Mouse (Mus musculus): ENCODE data around the gene Dmrtc2. TPM values are rescaled to one million over a fixed set of nuclear protein-coding genes. Genes with fewer than 3 reads are reported as not detected.

The Dmrtc2 gene
- polyA plus RNA-seq, 1 experiment from 2014 or later, result not detected

Other genes starting within 250 kb of the Dmrtc2 start
- gene Lypd3, start 233.5 kb upstream of the Dmrtc2 start, polyA plus RNA-seq (2015; fragmentation: Nextera tagmentation; extraction: Ambion mirVana), result 0.05 TPM in 1 of 2 replicates, not detected in the other
- not detected in 2 replicates for gene Tex101, start 193.4 kb upstream of the Dmrtc2 start, polyA plus RNA-seq (2015; fragmentation: Nextera tagmentation; extraction: Ambion mirVana)
- not detected in 2 replicates for gene BC049730, start 160.8 kb upstream of the Dmrtc2 start, polyA plus RNA-seq (2015; fragmentation: Nextera tagmentation; extraction: Ambion mirVana)
- not detected in 2 replicates for gene Gm4763, start 143.1 kb upstream of the Dmrtc2 start, polyA plus RNA-seq (2015; fragmentation: Nextera tagmentation; extraction: Ambion mirVana)
- 13.6 and 18.1 TPM in 2 replicates for gene Cd177, start 109.7 kb upstream of the Dmrtc2 start, polyA plus RNA-seq (2015; fragmentation: Nextera tagmentation; extraction: Ambion mirVana)
- 3.1 and 3.5 TPM in 2 replicates for gene Ceacam10, start 92.9 kb upstream of the Dmrtc2 start, polyA plus RNA-seq (2015; fragmentation: Nextera tagmentation; extraction: Ambion mirVana)
- 1.2 and 1.4 TPM in 2 replicates for gene Gm9844, start 7.8 kb upstream of the Dmrtc2 start, polyA plus RNA-seq (2015; fragmentation: Nextera tagmentation; extraction: Ambion mirVana)
- not detected in 2 replicates for gene Lypd4, start 116 bp upstream of the Dmrtc2 start, polyA plus RNA-seq (2015; fragmentation: Nextera tagmentation; extraction: Ambion mirVana)
- 1,002 and 1,147 TPM in 2 replicates for gene Rps19, start 14.3 kb downstream of the Dmrtc2 start, polyA plus RNA-seq (2015; fragmentation: Nextera tagmentation; extraction: Ambion mirVana)
- 10.5 and 13.9 TPM in 2 replicates for gene Cd79a, start 27.3 kb downstream of the Dmrtc2 start, polyA plus RNA-seq (2015; fragmentation: Nextera tagmentation; extraction: Ambion mirVana)
- 35.1 and 38.0 TPM in 2 replicates for gene Arhgef1, start 32.9 kb downstream of the Dmrtc2 start, polyA plus RNA-seq (2015; fragmentation: Nextera tagmentation; extraction: Ambion mirVana)
- not detected in 2 replicates for gene Gm4881, start 74.4 kb downstream of the Dmrtc2 start, polyA plus RNA-seq (2015; fragmentation: Nextera tagmentation; extraction: Ambion mirVana)
- 56.4 and 58.7 TPM in 2 replicates for gene Rabac1, start 102.7 kb downstream of the Dmrtc2 start, polyA plus RNA-seq (2015; fragmentation: Nextera tagmentation; extraction: Ambion mirVana)
- gene Atp1a3, start 135.9 kb downstream of the Dmrtc2 start, polyA plus RNA-seq (2015; fragmentation: Nextera tagmentation; extraction: Ambion mirVana), result 0.95 and 1.1 TPM in 2 replicates
- gene Grik5, start 202.3 kb downstream of the Dmrtc2 start, polyA plus RNA-seq (2015; fragmentation: Nextera tagmentation; extraction: Ambion mirVana), result 0.76 and 0.92 TPM in 2 replicates
- 8.1 and 10.4 TPM in 2 replicates for gene Zfp574, start 202.5 kb downstream of the Dmrtc2 start, polyA plus RNA-seq (2015; fragmentation: Nextera tagmentation; extraction: Ambion mirVana)

Measured in liver, embryonic 16.5 days (tissue).